Mouse (Mus musculus): ENCODE data around the gene Apoa2. TPM values are rescaled to one million over a fixed set of nuclear protein-coding genes. Genes with fewer than 3 reads are reported as not detected.

Gene Apoa2
- polyA plus RNA-seq, 1 experiment from 2014 or later, result 347 TPM

- Histone ChIP-seq H3K4me2 (ENCODE audit: low read depth, low read length) (no peak overlapping the region), H3K4me1 (ENCODE audit: control insufficient read depth, insufficient read depth, low read length) (no peaks in the 10 kb centered on the region), H3K27me3 (ENCODE audit: control insufficient read depth, insufficient read depth, low read length) (no peaks in the 10 kb centered on the region), H3K36me3 (ENCODE audit: control insufficient read depth, insufficient read depth, low read length) (0 out of 2 replicates have a peak, but pooled peaks cover 12% of the 10 kb centered on the region), H3K4me3 (replicated peaks; ENCODE audit: low read length) (no peak overlapping the region), H3K9ac (ENCODE audit: low read length) (no peak overlapping the region), H3K27ac (ENCODE audit: low read length) (no peak overlapping the region), H3K9me3 (replicated peaks; ENCODE audit: control insufficient read depth, low read length) (no peaks in the 10 kb centered on the region)
- no peak for ATAC-seq (ENCODE audit: insufficient read depth, low FRiP score)
- 64% methylated on average over 3 of the region's 3 CpGs for WGBS
Observed at GRCm38 (mm10) chr1:171230215-171230614, 5.4 kb downstream of the Apoa2 start.

- no peak overlapping the region for H3K27ac ChIP-seq (ENCODE audit: low read length)
- H3K4me3 ChIP-seq (replicated peaks; ENCODE audit: low read length), result no peak overlapping the region
- peaks cover 20% of the 10 kb centered on the region for H3K36me3 ChIP-seq (ENCODE audit: control insufficient read depth, insufficient read depth, low read length)
- no peak overlapping the region for H3K4me2 ChIP-seq (ENCODE audit: low read depth, low read length)
- WGBS, result 80% methylated on average over 4 of the region's 4 CpGs
- no peaks in the 10 kb centered on the region for H3K9me3 ChIP-seq (replicated peaks; ENCODE audit: control insufficient read depth, low read length)
- H3K27me3 ChIP-seq (ENCODE audit: control insufficient read depth, insufficient read depth, low read length), result no peaks in the 10 kb centered on the region
- no peak overlapping the region for H3K9ac ChIP-seq (ENCODE audit: low read length)
- ATAC-seq (ENCODE audit: insufficient read depth, low FRiP score), result no peak
- H3K4me1 ChIP-seq (ENCODE audit: control insufficient read depth, insufficient read depth, low read length), result no peaks in the 10 kb centered on the region
Observed at GRCm38 (mm10) chr1:171231844-171232243, 7.0 kb downstream of the Apoa2 start.

- no peak overlapping the region for H3K27ac ChIP-seq (ENCODE audit: low read length)
- WGBS, result 82% methylated on average over 5 of the region's 5 CpGs
Observed at GRCm38 (mm10) chr1:171232348-171232747, 7.5 kb downstream of the Apoa2 start.

GRCm38 (mm10) chr1:171232800-171233730 is 8.2 kb downstream of the Apoa2 start:
- Histone ChIP-seq H3K9ac (ENCODE audit: low read length) (no peak overlapping the region), H3K4me3 (replicated peaks; ENCODE audit: low read length) (peak overlapping the region; percentile 16), H3K27ac (ENCODE audit: low read length) (no peak overlapping the region; the same call in 1 of the 2 replicates), H3K9me3 (replicated peaks; ENCODE audit: control insufficient read depth, low read length) (no peaks in the 10 kb centered on the region), H3K27me3 (ENCODE audit: control insufficient read depth, insufficient read depth, low read length) (no peaks in the 10 kb centered on the region), H3K4me1 (ENCODE audit: control insufficient read depth, insufficient read depth, low read length) (no peaks in the 10 kb centered on the region), H3K4me2 (ENCODE audit: low read depth, low read length) (no peak overlapping the region), H3K36me3 (ENCODE audit: control insufficient read depth, insufficient read depth, low read length) (peaks cover 30% of the 10 kb centered on the region)
- ATAC-seq (ENCODE audit: insufficient read depth, low FRiP score), result no peak
- 79% methylated on average over 12 of the region's 12 CpGs for WGBS

More at GRCm38 (mm10) chr1:171232348-171232747, 7.5 kb downstream of the Apoa2 start:
- no peaks in the 10 kb centered on the region for H3K4me1 ChIP-seq (ENCODE audit: control insufficient read depth, insufficient read depth, low read length)
- ATAC-seq (ENCODE audit: insufficient read depth, low FRiP score), result no peak
- no peak overlapping the region for H3K9ac ChIP-seq (ENCODE audit: low read length)
- no peak overlapping the region for H3K4me2 ChIP-seq (ENCODE audit: low read depth, low read length)
- H3K9me3 ChIP-seq (replicated peaks; ENCODE audit: control insufficient read depth, low read length), result no peaks in the 10 kb centered on the region
- H3K27me3 ChIP-seq (ENCODE audit: control insufficient read depth, insufficient read depth, low read length), result no peaks in the 10 kb centered on the region
- H3K4me3 ChIP-seq (replicated peaks; ENCODE audit: low read length), result no peak overlapping the region
- H3K36me3 ChIP-seq (ENCODE audit: control insufficient read depth, insufficient read depth, low read length), result peaks cover 23% of the 10 kb centered on the region

- no peak within 1 kb of the TSS; the same call in 1 of the 2 replicates for H3K27ac ChIP-seq (ENCODE audit: low read length)
- ATAC-seq (ENCODE audit: insufficient read depth, low FRiP score), result no peak
- no peaks in the 10 kb centered on the region for H3K9me3 ChIP-seq (replicated peaks; ENCODE audit: control insufficient read depth, low read length)
- peaks cover 36% of the 10 kb centered on the region for H3K36me3 ChIP-seq (ENCODE audit: control insufficient read depth, insufficient read depth, low read length)
- H3K27me3 ChIP-seq (ENCODE audit: control insufficient read depth, insufficient read depth, low read length), result no peaks in the 10 kb centered on the region
- H3K4me1 ChIP-seq (ENCODE audit: control insufficient read depth, insufficient read depth, low read length), result no peaks in the 10 kb centered on the region
- H3K4me3 ChIP-seq (replicated peaks; ENCODE audit: low read length), result peak within 1 kb of the TSS; percentile 16
- H3K9ac ChIP-seq (ENCODE audit: low read length), result no peak within 1 kb of the TSS
- 84% methylated on average over 14 of the region's 14 CpGs for WGBS
- H3K4me2 ChIP-seq (ENCODE audit: low read depth, low read length), result no peak within 1 kb of the TSS
Observed at GRCm38 (mm10) chr1:171234126-171234525, 9.3 kb downstream of the Apoa2 start, which contains the start of gene Fcer1g. TSS of gene Fcer1g (minus strand) at chr1:171234365.

- no peak overlapping the region for H3K4me2 ChIP-seq (ENCODE audit: low read depth, low read length)
- 90% methylated on average over 4 of the region's 4 CpGs for WGBS
- H3K4me3 ChIP-seq (replicated peaks; ENCODE audit: low read length), result no peak overlapping the region
- no peak for ATAC-seq (ENCODE audit: insufficient read depth, low FRiP score)
- H3K36me3 ChIP-seq (ENCODE audit: control insufficient read depth, insufficient read depth, low read length), result peaks cover 36% of the 10 kb centered on the region
- no peaks in the 10 kb centered on the region for H3K27me3 ChIP-seq (ENCODE audit: control insufficient read depth, insufficient read depth, low read length)
- H3K9me3 ChIP-seq (replicated peaks; ENCODE audit: control insufficient read depth, low read length), result no peaks in the 10 kb centered on the region
- H3K4me1 ChIP-seq (ENCODE audit: control insufficient read depth, insufficient read depth, low read length), result no peaks in the 10 kb centered on the region
- H3K9ac ChIP-seq (ENCODE audit: low read length), result no peak overlapping the region
- no peak overlapping the region for H3K27ac ChIP-seq (ENCODE audit: low read length)
Observed at GRCm38 (mm10) chr1:171234538-171234937, 9.7 kb downstream of the Apoa2 start.

GRCm38 (mm10) chr1:171235791-171236190 is 10.9 kb downstream of the Apoa2 start:
- 76% methylated on average over 4 of the region's 4 CpGs for WGBS
- Histone ChIP-seq H3K27ac (ENCODE audit: low read length) (no peak overlapping the region), H3K4me2 (ENCODE audit: low read depth, low read length) (no peak overlapping the region), H3K27me3 (ENCODE audit: control insufficient read depth, insufficient read depth, low read length) (no peaks in the 10 kb centered on the region), H3K36me3 (ENCODE audit: control insufficient read depth, insufficient read depth, low read length) (peaks cover 37% of the 10 kb centered on the region), H3K4me1 (ENCODE audit: control insufficient read depth, insufficient read depth, low read length) (0 out of 2 replicates have a peak, but pooled peaks cover 2% of the 10 kb centered on the region), H3K9me3 (replicated peaks; ENCODE audit: control insufficient read depth, low read length) (no peaks in the 10 kb centered on the region), H3K4me3 (replicated peaks; ENCODE audit: low read length) (no peak overlapping the region), H3K9ac (ENCODE audit: low read length) (no peak overlapping the region)
- ATAC-seq (ENCODE audit: insufficient read depth, low FRiP score), result no peak

- Histone ChIP-seq H3K9ac (ENCODE audit: low read length) (no peak overlapping the region; the same call in 1 of the 2 replicates), H3K9me3 (replicated peaks; ENCODE audit: control insufficient read depth, low read length) (no peaks in the 10 kb centered on the region), H3K36me3 (ENCODE audit: control insufficient read depth, insufficient read depth, low read length) (peaks cover 38% of the 10 kb centered on the region), H3K27ac (ENCODE audit: low read length) (no peak overlapping the region), H3K4me2 (ENCODE audit: low read depth, low read length) (no peak overlapping the region), H3K4me3 (replicated peaks; ENCODE audit: low read length) (no peak overlapping the region), H3K27me3 (ENCODE audit: control insufficient read depth, insufficient read depth, low read length) (no peaks in the 10 kb centered on the region), H3K4me1 (ENCODE audit: control insufficient read depth, insufficient read depth, low read length) (0 out of 2 replicates have a peak, but pooled peaks cover 2% of the 10 kb centered on the region)
- ATAC-seq (ENCODE audit: insufficient read depth, low FRiP score), result no peak; the same call in 1 of the 2 replicates
- 58% methylated on average over 6 of the region's 6 CpGs for WGBS
Observed at GRCm38 (mm10) chr1:171237438-171237837, 12.6 kb downstream of the Apoa2 start.

- no peak overlapping the region for H3K4me2 ChIP-seq (ENCODE audit: low read depth, low read length)
- no peak overlapping the region for H3K27ac ChIP-seq (ENCODE audit: low read length)
- peaks cover 41% of the 10 kb centered on the region for H3K36me3 ChIP-seq (ENCODE audit: control insufficient read depth, insufficient read depth, low read length)
- no peak overlapping the region for H3K4me3 ChIP-seq (replicated peaks; ENCODE audit: low read length)
- 70% methylated on average over 14 of the region's 14 CpGs for WGBS
- H3K9ac ChIP-seq (ENCODE audit: low read length), result no peak overlapping the region
- no peak for ATAC-seq (ENCODE audit: insufficient read depth, low FRiP score)
- no peaks in the 10 kb centered on the region for H3K9me3 ChIP-seq (replicated peaks; ENCODE audit: control insufficient read depth, low read length)
- 0 out of 2 replicates have a peak, but pooled peaks cover 2% of the 10 kb centered on the region for H3K4me1 ChIP-seq (ENCODE audit: control insufficient read depth, insufficient read depth, low read length)
- H3K27me3 ChIP-seq (ENCODE audit: control insufficient read depth, insufficient read depth, low read length), result no peaks in the 10 kb centered on the region
Observed at GRCm38 (mm10) chr1:171238463-171238862, 13.6 kb downstream of the Apoa2 start.
